Mouse (Mus musculus) neural tube, embryonic 11.5 days (tissue): Measurements from ENCODE around the gene Asb15. TPM values are rescaled to one million over a fixed set of nuclear protein-coding genes. Genes with fewer than 3 reads are reported as not detected.

Experiments used
- ATAC-seq: fragments of 200-750 bp; cut with Nextera tagmentation; 2 replicates; pipeline ENCODE4 v1.8.0; 2017; ENCODE audit warnings: moderate number of reproducible peaks, mild to moderate bottlenecking, moderate TSS enrichment, moderate library complexity; ENCODE audit not compliant: insufficient read depth, low FRiP score, low TSS enrichment
- DNase-seq: peaks from one replicate; pipeline ENCODE4 v3.0.0-alpha.2; 2015; ENCODE audit warnings: low spot score
- H3K27ac ChIP-seq: fragments of 300-500 bp; sonication (generic); 2 replicates; pipeline ENCODE4 v1.5.1; 2014; ENCODE audit warnings: low read depth, mild to moderate bottlenecking, low read length
- H3K27me3 ChIP-seq: fragments of 300-500 bp; sonication (generic); 2 replicates; pipeline ENCODE4 v1.6.1; 2014; ENCODE audit warnings: mild to moderate bottlenecking, low read length, mixed read lengths; ENCODE audit not compliant: control insufficient read depth, insufficient read depth
- H3K36me3 ChIP-seq: fragments of 300-500 bp; sonication (generic); 2 replicates; pipeline ENCODE4 v1.6.1; 2014; ENCODE audit warnings: mild to moderate bottlenecking, low read length, moderate library complexity, mixed read lengths; ENCODE audit not compliant: control insufficient read depth, insufficient read depth
- H3K4me1 ChIP-seq: fragments of 300-500 bp; sonication (generic); 2 replicates; pipeline ENCODE4 v1.6.1; 2014; ENCODE audit warnings: low read length, mixed read lengths; ENCODE audit not compliant: control insufficient read depth, insufficient read depth
- H3K4me2 ChIP-seq: fragments of 300-500 bp; sonication (generic); 2 replicates; pipeline ENCODE4 v1.6.1; 2014; ENCODE audit warnings: low read depth, mild to moderate bottlenecking, moderate library complexity
- H3K4me3 ChIP-seq: fragments of 300-500 bp; sonication (generic); 2 replicates; pipeline ENCODE4 v1.5.1; 2014; ENCODE audit warnings: low read depth, low read length
- H3K9ac ChIP-seq: fragments of 300-500 bp; sonication (generic); 2 replicates; pipeline ENCODE4 v1.6.1; 2014; ENCODE audit warnings: mild to moderate bottlenecking, low read length
- H3K9me3 ChIP-seq: fragments of 300-500 bp; sonication (generic); 2 replicates; pipeline ENCODE4 v1.6.1; 2016; ENCODE audit warnings: low read length; ENCODE audit not compliant: control insufficient read depth
- WGBS: fragments of 180-500 bp; shearing (Covaris S2); extraction: QIAGEN DNeasy Blood & Tissue Kit; methylation state at CpG from one replicate; pipeline ENCODE4 v1.1.7; 2014; 5-methylcytosine and 5-hydroxymethylcytosine counted together
- polyA plus RNA-seq: library from polyadenylated mRNA; unstranded; fragments of >200 nt; fragmentation: Nextera tagmentation; extraction: Ambion mirVana; gene quantifications from 2 replicates; pipeline ENCODE4 v1.2.1, GENCODE M21; 2014

The Asb15 gene
- polyA plus RNA-seq, 1 experiment from 2014 or later = not detected

GRCm38 (mm10) chr6:24552046-24552445 lies 24.1 kb downstream of the Asb15 start:
- H3K4me1 ChIP-seq = no peaks in the 10 kb centered on the region
- H3K27ac ChIP-seq = no peak overlapping the region
- H3K27me3 ChIP-seq = no peaks in the 10 kb centered on the region
- 68% methylated on average over 7 of the region's 7 CpGs for WGBS
- no peak overlapping the region for H3K4me2 ChIP-seq
- DNase-seq (no peak), ATAC-seq (no peak)
- no peak overlapping the region for H3K9ac ChIP-seq
- H3K4me3 ChIP-seq = no peak overlapping the region
- H3K9me3 ChIP-seq = no peaks in the 10 kb centered on the region
- H3K36me3 ChIP-seq = no peaks in the 10 kb centered on the region

- ATAC-seq = no peak
- Histone ChIP-seq H3K9ac (no peak overlapping the region), H3K4me1 (no peaks in the 10 kb centered on the region), H3K4me2 (no peak overlapping the region), H3K9me3 (no peaks in the 10 kb centered on the region), H3K4me3 (no peak overlapping the region), H3K36me3 (no peaks in the 10 kb centered on the region), H3K27ac (no peak overlapping the region), H3K27me3 (no peaks in the 10 kb centered on the region)
- no peak for DNase-seq
- 72% methylated on average over 11 of the region's 11 CpGs for WGBS
Observed at GRCm38 (mm10) chr6:24554427-24555086, 26.6 kb downstream of the Asb15 start.

- no peaks in the 10 kb centered on the region for H3K4me1 ChIP-seq
- no peak overlapping the region for H3K9ac ChIP-seq
- no peak overlapping the region for H3K27ac ChIP-seq
- no peak overlapping the region for H3K4me2 ChIP-seq
- H3K27me3 ChIP-seq = no peaks in the 10 kb centered on the region
- WGBS = 82% methylated on average over 2 of the region's 2 CpGs
- H3K9me3 ChIP-seq = no peaks in the 10 kb centered on the region
- H3K4me3 ChIP-seq = no peak overlapping the region
- H3K36me3 ChIP-seq = no peaks in the 10 kb centered on the region
- DNase-seq = no peak
- no peak for ATAC-seq
Observed at GRCm38 (mm10) chr6:24555488-24555887, 27.5 kb downstream of the Asb15 start.

GRCm38 (mm10) chr6:24564081-24564480 lies 36.1 kb downstream of the Asb15 start:
- ATAC-seq = no peak
- H3K9ac ChIP-seq = no peak overlapping the region
- 78% methylated on average over 9 of the region's 9 CpGs for WGBS

DNA sequence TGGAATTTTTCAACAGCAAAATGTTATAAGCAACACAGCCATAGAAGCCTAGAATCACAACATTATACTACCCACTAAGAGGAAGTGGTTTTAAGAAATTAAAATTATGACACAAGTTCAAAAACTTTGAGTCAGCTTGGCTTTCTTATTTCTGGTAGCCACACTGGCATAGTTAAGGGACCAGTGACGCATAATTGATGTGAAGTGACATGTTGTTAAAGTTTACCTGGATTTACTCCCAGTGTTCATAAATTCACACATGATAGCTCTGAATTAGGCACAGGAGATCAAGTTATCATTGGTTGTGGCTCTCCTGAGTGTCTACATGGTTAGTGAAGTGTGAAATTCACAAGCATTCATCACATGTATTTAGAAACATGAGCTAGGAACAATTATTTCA lies 36.9 kb downstream of the Asb15 start:
- Histone ChIP-seq H3K4me1 (no peaks in the 10 kb centered on the region), H3K27me3 (no peaks in the 10 kb centered on the region)
- WGBS = 90% methylated on average over 1 of the region's 1 CpGs

More at GRCm38 (mm10) chr6:24564081-24564480, 36.1 kb downstream of the Asb15 start:
- H3K4me2 ChIP-seq = no peak overlapping the region
- H3K9me3 ChIP-seq = no peaks in the 10 kb centered on the region
- no peak for DNase-seq
- no peaks in the 10 kb centered on the region for H3K36me3 ChIP-seq
- no peaks in the 10 kb centered on the region for H3K27me3 ChIP-seq
- no peak overlapping the region for H3K27ac ChIP-seq
- H3K4me3 ChIP-seq = no peak overlapping the region
- no peaks in the 10 kb centered on the region for H3K4me1 ChIP-seq

GRCm38 (mm10) chr6:24568963-24569362 lies 41.0 kb downstream of the Asb15 start:
- 88% methylated on average over 5 of the region's 5 CpGs for WGBS
- no peak overlapping the region for H3K27ac ChIP-seq
- no peaks in the 10 kb centered on the region for H3K9me3 ChIP-seq
- no peaks in the 10 kb centered on the region for H3K36me3 ChIP-seq
- ATAC-seq = no peak
- H3K4me2 ChIP-seq = no peak overlapping the region
- H3K27me3 ChIP-seq = no peaks in the 10 kb centered on the region
- no peak overlapping the region for H3K9ac ChIP-seq
- no peak for DNase-seq
- H3K4me3 ChIP-seq = no peak overlapping the region
- H3K4me1 ChIP-seq = no peaks in the 10 kb centered on the region

More for the DNA sequence above, 36.9 kb downstream of the Asb15 start:
- DNase-seq = no peak
- H3K4me3 ChIP-seq = no peak overlapping the region
- no peak overlapping the region for H3K27ac ChIP-seq
- no peaks in the 10 kb centered on the region for H3K9me3 ChIP-seq
- no peak overlapping the region for H3K4me2 ChIP-seq
- ATAC-seq = no peak
- no peaks in the 10 kb centered on the region for H3K36me3 ChIP-seq
- H3K9ac ChIP-seq = no peak overlapping the region

GRCm38 (mm10) chr6:24569711-24570110 lies 41.8 kb downstream of the Asb15 start:
- DNase-seq (no peak), ATAC-seq (no peak)
- no peaks in the 10 kb centered on the region for H3K9me3 ChIP-seq
- no peak overlapping the region for H3K4me3 ChIP-seq
- H3K27ac ChIP-seq = no peak overlapping the region
- WGBS = 87% methylated on average over 1 of the region's 1 CpGs
- no peak overlapping the region for H3K9ac ChIP-seq
- H3K27me3 ChIP-seq = no peaks in the 10 kb centered on the region
- no peaks in the 10 kb centered on the region for H3K4me1 ChIP-seq
- no peaks in the 10 kb centered on the region for H3K36me3 ChIP-seq
- H3K4me2 ChIP-seq = no peak overlapping the region

DNA sequence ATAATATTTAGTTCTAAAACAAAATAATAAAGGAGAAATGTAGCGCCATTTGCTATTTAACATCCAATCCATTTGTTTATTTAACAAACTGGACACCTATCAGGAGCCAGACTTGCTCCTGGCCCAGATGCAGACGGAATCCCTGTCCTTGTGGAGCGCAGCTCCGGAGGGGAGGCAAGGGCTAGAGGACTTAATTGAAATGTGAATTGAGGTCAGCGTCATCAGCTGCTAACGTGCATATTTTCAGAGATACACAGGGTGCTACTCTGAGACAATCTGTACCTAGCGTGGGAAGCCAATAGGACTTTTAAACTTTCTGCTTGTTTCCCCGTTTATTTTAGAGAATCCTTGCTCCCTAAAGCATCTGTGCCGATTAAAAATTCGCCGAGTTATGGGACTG lies 42.3 kb downstream of the Asb15 start:
- Histone ChIP-seq H3K27me3 (no peaks in the 10 kb centered on the region), H3K36me3 (no peaks in the 10 kb centered on the region), H3K4me3 (no peak overlapping the region), H3K9ac (no peak overlapping the region), H3K4me2 (no peak overlapping the region), H3K9me3 (no peaks in the 10 kb centered on the region), H3K4me1 (no peaks in the 10 kb centered on the region), H3K27ac (no peak overlapping the region)
- 76% methylated on average over 11 of the region's 11 CpGs for WGBS
- ATAC-seq (no peak), DNase-seq (no peak)

DNA sequence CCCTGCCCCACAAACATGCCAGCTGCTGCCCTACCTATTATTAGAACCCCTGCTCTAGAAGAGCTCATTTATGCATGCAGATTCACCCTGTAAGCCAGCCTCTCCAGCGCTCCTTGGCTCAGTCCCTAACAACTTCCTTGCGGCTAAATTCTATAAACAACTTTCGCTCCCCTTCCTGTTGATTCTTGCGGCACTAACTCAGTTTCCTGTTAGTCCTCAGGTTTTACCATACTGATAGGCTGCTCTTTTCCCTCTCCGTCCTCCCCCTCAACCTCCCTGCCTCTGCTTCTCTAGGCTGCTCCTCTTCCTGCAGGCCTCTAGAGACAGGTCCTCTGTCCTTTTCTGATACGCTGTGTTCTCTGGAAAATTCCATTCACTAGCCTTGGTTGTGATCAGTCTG lies 43.2 kb downstream of the Asb15 start:
- no peak for ATAC-seq
- Histone ChIP-seq H3K4me1 (no peaks in the 10 kb centered on the region), H3K27me3 (no peaks in the 10 kb centered on the region), H3K27ac (no peak overlapping the region), H3K36me3 (no peaks in the 10 kb centered on the region), H3K9ac (no peak overlapping the region), H3K4me2 (no peak overlapping the region), H3K9me3 (no peaks in the 10 kb centered on the region), H3K4me3 (no peak overlapping the region)
- no peak for DNase-seq
- 82% methylated on average over 6 of the region's 6 CpGs for WGBS
